Mouse (Mus musculus) small intestine, adult 2 months (tissue): Measurements from ENCODE around the gene Srd5a2.

Experiments
- CTCF ChIP-seq: fragments of 200-500 bp; IDR thresholded peaks from 2 replicates; pipeline ENCODE4 v1.5.1; 2012; ENCODE audit warnings: low read depth, mild to moderate bottlenecking, control low read depth, inconsistent platforms, low read length, moderate library complexity, mixed read lengths; ENCODE audit not compliant: insufficient replicate concordance, insufficient read length; ENCODE audit errors: extremely low read depth
- POLR2A ChIP-seq: fragments of 200-500 bp; IDR thresholded peaks from 2 replicates; pipeline ENCODE4 v1.6.1; 2012; ENCODE audit warnings: low read depth, mild to moderate bottlenecking, control low read depth, inconsistent platforms, low read length, moderate library complexity

DNA sequence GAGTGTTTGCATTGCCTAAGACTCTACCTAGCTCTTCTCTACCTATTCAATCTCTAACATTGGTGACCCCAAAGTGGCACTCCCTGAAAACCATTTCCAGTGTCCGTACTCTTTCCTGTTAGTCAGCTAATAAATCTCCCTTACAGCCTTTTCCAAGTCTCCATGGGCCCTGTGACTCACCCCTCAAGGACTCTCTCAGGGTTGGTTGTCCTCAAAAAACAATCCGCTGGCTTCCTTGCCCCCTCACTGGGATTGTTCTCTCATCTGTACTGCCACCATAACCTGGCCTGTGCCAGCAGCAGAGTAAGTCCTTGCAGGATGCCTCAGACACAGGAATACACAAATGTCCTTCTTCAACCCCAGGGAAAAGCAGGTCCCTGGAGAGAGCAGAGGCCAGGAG, 40.3 kb upstream of the Srd5a2 start:
- TF ChIP-seq CTCF (no peak), POLR2A (no peak)
